Mouse (Mus musculus) lung, embryonic 14.5 days (tissue): ENCODE measurements around the gene Pts. TPM values are rescaled to one million over a fixed set of nuclear protein-coding genes. Genes with fewer than 3 reads are reported as not detected.

ENCODE experiments used
- ATAC-seq: fragments of 200-750 bp; cut with Nextera tagmentation; 2 replicates; pipeline ENCODE4 v1.8.0; 2017; ENCODE audit warnings: mild to moderate bottlenecking, moderate TSS enrichment, moderate library complexity; ENCODE audit not compliant: insufficient read depth
- DNase-seq: peaks from one replicate; pipeline ENCODE4 v3.0.0-alpha.2; 2015
- H3K27ac ChIP-seq: fragments of 300-500 bp; sonication (generic); 2 replicates; pipeline ENCODE4 v1.5.1; 2014; ENCODE audit warnings: low read depth, mild to moderate bottlenecking, moderate library complexity
- H3K27me3 ChIP-seq: fragments of 300-500 bp; sonication (generic); 2 replicates; pipeline ENCODE4 v1.6.1; 2014; ENCODE audit warnings: low read length, control low read depth; ENCODE audit not compliant: insufficient read depth
- H3K36me3 ChIP-seq: fragments of 300-500 bp; sonication (generic); 2 replicates; pipeline ENCODE4 v1.6.1; 2014; ENCODE audit warnings: control low read depth; ENCODE audit not compliant: insufficient read depth
- H3K4me1 ChIP-seq: fragments of 300-500 bp; sonication (generic); 2 replicates; pipeline ENCODE4 v1.6.1; 2014; ENCODE audit warnings: antibody characterized with exemption, control low read depth; ENCODE audit not compliant: insufficient read depth
- H3K4me2 ChIP-seq: fragments of 300-500 bp; sonication (generic); 2 replicates; pipeline ENCODE4 v1.6.1; 2014; ENCODE audit warnings: mild to moderate bottlenecking
- H3K4me3 ChIP-seq: fragments of 300-500 bp; sonication (generic); 2 replicates; pipeline ENCODE4 v1.5.1; 2014; ENCODE audit warnings: low read depth, low read length
- H3K9ac ChIP-seq: fragments of 300-500 bp; sonication (generic); 2 replicates; pipeline ENCODE4 v1.6.1; 2014
- H3K9me3 ChIP-seq: fragments of 300-500 bp; sonication (generic); 2 replicates; pipeline ENCODE4 v1.6.1; 2016; ENCODE audit warnings: low read depth, low read length, control low read depth
- CTCF ChIP-seq: IDR thresholded peaks from 2 replicates; pipeline ENCODE4 v1.5.1; 2016; ENCODE audit warnings: antibody characterized with exemption, low read depth
- WGBS: fragments of 180-500 bp; shearing (Covaris S2); extraction: QIAGEN DNeasy Blood & Tissue Kit; methylation state at CpG from one replicate; pipeline ENCODE4 v1.1.7; 2014; 5-methylcytosine and 5-hydroxymethylcytosine counted together
- polyA plus RNA-seq: library from polyadenylated mRNA; unstranded; fragments of >200 nt; fragmentation: Nextera tagmentation; extraction: Ambion mirVana; gene quantifications from 2 replicates; pipeline ENCODE4 v1.2.1, GENCODE M21; 2014

Gene Pts
- polyA plus RNA-seq, 1 experiment from 2014 or later, result 61.1 TPM

GRCm38 (mm10) chr9:50533328-50533727 is 4.8 kb upstream of the Pts start:
- Histone ChIP-seq H3K36me3 (no peaks in the 10 kb centered on the region), H3K9ac (no peak overlapping the region), H3K27me3 (no peaks in the 10 kb centered on the region), H3K4me1 (no peaks in the 10 kb centered on the region), H3K4me2 (no peak overlapping the region), H3K27ac (no peak overlapping the region), H3K9me3 (no peaks in the 10 kb centered on the region), H3K4me3 (no peak overlapping the region)
- ATAC-seq (no peak), DNase-seq (no peak)
- WGBS, result 76% methylated on average over 11 of the region's 11 CpGs
- TF ChIP-seq CTCF, result no peak

DNA sequence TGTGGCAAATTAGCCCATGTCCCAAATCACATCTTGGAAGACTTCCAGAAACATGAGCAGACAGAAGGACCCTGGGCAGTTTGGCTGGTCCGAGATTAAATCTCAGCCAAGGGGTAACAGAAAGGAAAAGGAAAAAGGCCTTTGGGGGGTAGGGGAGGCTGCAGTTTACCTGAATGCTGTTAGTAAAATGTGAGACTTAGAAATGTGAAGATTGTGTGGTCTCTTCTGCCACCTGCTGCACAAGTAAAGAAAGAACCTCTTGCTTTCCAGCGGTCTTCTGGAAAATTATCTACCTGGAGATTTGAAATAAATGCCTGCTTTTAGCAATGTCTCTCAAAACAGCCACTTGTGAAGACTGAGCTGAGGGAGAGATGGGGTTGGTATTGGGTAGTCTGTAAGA is 2.4 kb upstream of the Pts start:
- Histone ChIP-seq H3K4me1 (no peaks in the 10 kb centered on the region), H3K4me3 (no peak overlapping the region), H3K27ac (no peak overlapping the region), H3K27me3 (no peaks in the 10 kb centered on the region), H3K4me2 (no peak overlapping the region), H3K9me3 (no peaks in the 10 kb centered on the region), H3K9ac (no peak overlapping the region), H3K36me3 (no peaks in the 10 kb centered on the region)
- 28% methylated on average over 2 of the region's 2 CpGs for WGBS
- ATAC-seq, result no peak
- peak; percentile 55 for DNase-seq
- TF ChIP-seq CTCF, result peak; percentile 46

- TF ChIP-seq CTCF, result no peak
- ATAC-seq (peak; percentile 43; the same call in 1 of the 2 replicates), DNase-seq (no peak)
- WGBS, result 30% methylated on average over 7 of the region's 7 CpGs
- peak overlapping the region; percentile 69 for H3K4me3 ChIP-seq
- H3K9ac ChIP-seq, result peak overlapping the region; percentile 68
- no peak overlapping the region for H3K27ac ChIP-seq
- no peaks in the 10 kb centered on the region for H3K9me3 ChIP-seq
- no peaks in the 10 kb centered on the region for H3K4me1 ChIP-seq
- peak overlapping the region; percentile 72 for H3K4me2 ChIP-seq
- H3K27me3 ChIP-seq, result no peaks in the 10 kb centered on the region
- no peaks in the 10 kb centered on the region for H3K36me3 ChIP-seq
These were observed 664 bp downstream of the Pts start for GRCm38 (mm10) chr9:50527860-50528259.

DNA sequence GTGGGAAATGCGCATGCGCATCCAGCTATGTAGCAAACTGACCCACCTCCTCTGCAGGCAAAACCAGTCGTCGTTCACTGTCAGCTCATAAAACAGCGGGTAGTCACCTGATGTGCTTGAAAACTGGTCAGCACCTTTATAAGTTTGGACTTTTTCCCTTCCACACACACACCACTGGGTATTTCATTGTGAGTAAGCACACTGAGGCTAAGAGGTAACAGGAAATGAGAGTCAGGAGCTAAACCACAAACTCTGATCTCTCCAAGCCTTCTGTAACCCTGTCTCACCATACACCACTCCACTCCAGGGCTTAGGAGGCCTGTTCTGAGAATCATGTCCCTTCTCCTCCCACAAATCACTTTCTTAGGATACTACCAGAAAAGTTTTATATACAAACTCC is 2.9 kb downstream of the Pts start:
- DNase-seq (no peak), ATAC-seq (no peak)
- Histone ChIP-seq H3K27ac (no peak overlapping the region), H3K9me3 (no peaks in the 10 kb centered on the region), H3K4me3 (no peak overlapping the region), H3K9ac (no peak overlapping the region), H3K36me3 (peaks cover 4% of the 10 kb centered on the region; the same call in 1 of the 2 replicates), H3K4me1 (no peaks in the 10 kb centered on the region), H3K27me3 (no peaks in the 10 kb centered on the region), H3K4me2 (no peak overlapping the region)
- WGBS, result 74% methylated on average over 5 of the region's 5 CpGs
- no peak for TF ChIP-seq CTCF

GRCm38 (mm10) chr9:50524936-50525335 is 3.6 kb downstream of the Pts start:
- Histone ChIP-seq H3K4me1 (no peaks in the 10 kb centered on the region), H3K4me3 (no peak overlapping the region), H3K9me3 (no peaks in the 10 kb centered on the region), H3K36me3 (peaks cover 4% of the 10 kb centered on the region; the same call in 1 of the 2 replicates), H3K27me3 (no peaks in the 10 kb centered on the region), H3K9ac (no peak overlapping the region), H3K4me2 (no peak overlapping the region), H3K27ac (no peak overlapping the region)
- DNase-seq (no peak), ATAC-seq (no peak)
- 84% methylated on average over 5 of the region's 5 CpGs for WGBS
- TF ChIP-seq CTCF, result no peak

DNA sequence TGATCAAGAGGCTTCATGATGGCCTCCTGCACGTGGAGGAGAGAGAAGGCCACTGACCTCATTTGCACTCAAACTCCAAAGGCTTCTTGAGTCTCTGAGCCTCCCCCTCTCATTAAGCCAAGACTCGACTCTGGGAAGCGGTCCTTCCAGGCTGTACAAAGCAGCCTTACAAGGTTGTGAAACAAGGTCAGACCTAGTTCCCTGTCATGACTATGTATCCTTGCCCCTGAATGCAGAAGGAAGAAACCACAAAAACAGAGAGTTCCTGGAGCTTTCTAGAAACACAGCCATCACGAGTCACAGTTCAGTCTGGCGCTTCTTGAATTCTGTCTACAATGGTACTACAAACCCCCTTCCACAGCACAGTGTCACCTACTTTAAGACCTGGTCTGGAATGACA is 6.0 kb downstream of the Pts start:
- no peak overlapping the region for H3K9ac ChIP-seq
- no peak overlapping the region for H3K27ac ChIP-seq
- no peaks in the 10 kb centered on the region for H3K4me1 ChIP-seq
- peaks cover 4% of the 10 kb centered on the region; the same call in 1 of the 2 replicates for H3K36me3 ChIP-seq
- no peak overlapping the region for H3K4me3 ChIP-seq
- no peaks in the 10 kb centered on the region for H3K9me3 ChIP-seq
- no peak overlapping the region for H3K4me2 ChIP-seq
- WGBS, result 64% methylated on average over 5 of the region's 5 CpGs
- ATAC-seq, result no peak
- DNase-seq, result no peak
- no peak for TF ChIP-seq CTCF
- no peaks in the 10 kb centered on the region for H3K27me3 ChIP-seq

DNA sequence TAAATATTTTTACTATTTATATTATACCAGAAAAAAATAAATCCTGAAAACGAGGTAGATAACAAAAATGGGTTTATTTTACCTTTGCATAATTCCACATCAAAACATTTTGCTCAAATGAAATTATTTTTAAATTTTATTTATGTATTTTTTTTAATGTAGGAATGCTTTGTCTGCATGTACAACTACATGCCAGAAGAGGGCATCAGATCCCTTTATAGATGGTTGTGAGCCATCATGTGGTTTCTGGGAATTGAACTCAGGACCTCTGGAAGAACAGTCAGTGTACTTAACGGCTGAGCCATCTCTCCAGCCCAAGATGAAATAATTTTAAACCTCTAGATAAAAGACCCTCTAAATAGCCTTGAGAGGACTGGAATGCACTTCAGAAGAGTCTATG is 7.0 kb downstream of the Pts start:
- Histone ChIP-seq H3K9me3 (no peaks in the 10 kb centered on the region), H3K4me1 (no peaks in the 10 kb centered on the region), H3K27ac (no peak overlapping the region), H3K4me3 (no peak overlapping the region), H3K27me3 (no peaks in the 10 kb centered on the region), H3K36me3 (peaks cover 4% of the 10 kb centered on the region; the same call in 1 of the 2 replicates), H3K9ac (no peak overlapping the region), H3K4me2 (no peak overlapping the region)
- 42% methylated on average over 2 of the region's 2 CpGs for WGBS
- no peak for ATAC-seq
- DNase-seq, result no peak
- 0 out of 2 replicates have a peak, but pooled peaks have one; percentile 18 for TF ChIP-seq CTCF

DNA sequence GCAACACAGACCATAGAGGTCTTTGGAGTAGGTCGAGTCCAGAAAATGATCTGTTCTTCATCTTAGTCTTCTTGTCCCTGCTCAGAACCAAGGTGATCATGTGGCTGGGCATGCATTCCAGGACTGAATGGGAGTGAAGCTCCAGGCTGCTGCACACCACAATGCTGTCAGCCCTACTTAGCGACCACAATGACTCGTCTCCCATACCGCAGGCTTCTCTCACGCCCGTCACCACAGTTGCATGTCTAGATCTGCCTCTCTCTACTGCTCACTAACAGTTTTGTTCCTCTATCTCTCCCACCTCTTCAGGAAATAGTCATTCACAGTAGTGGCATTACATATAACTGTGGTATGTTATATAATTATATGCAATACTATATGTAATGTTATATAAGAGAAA is 7.8 kb downstream of the Pts start:
- no peak for DNase-seq

More for the DNA sequence above, 7.8 kb downstream of the Pts start:
- H3K9me3 ChIP-seq, result no peaks in the 10 kb centered on the region
- no peaks in the 10 kb centered on the region for H3K27me3 ChIP-seq
- WGBS, result 86% methylated on average over 6 of the region's 6 CpGs
- H3K9ac ChIP-seq, result no peak overlapping the region
- no peak for TF ChIP-seq CTCF
- H3K27ac ChIP-seq, result no peak overlapping the region
- H3K4me1 ChIP-seq, result no peaks in the 10 kb centered on the region
- no peak for ATAC-seq
- H3K4me2 ChIP-seq, result no peak overlapping the region
- peaks cover 4% of the 10 kb centered on the region; the same call in 1 of the 2 replicates for H3K36me3 ChIP-seq
- no peak overlapping the region for H3K4me3 ChIP-seq
